Mouse (Mus musculus) stomach, postnatal 0 days (tissue): ENCODE data around the gene Cgref1.

Source experiments
- CTCF ChIP-seq: IDR thresholded peaks from 2 replicates; pipeline ENCODE4 v1.5.1; 2016; ENCODE audit warnings: antibody characterized with exemption, low read depth, mild to moderate bottlenecking, moderate library complexity
- EP300 ChIP-seq: optimal IDR thresholded peaks from 2 replicates; pipeline ENCODE3; 2016; ENCODE audit warnings: antibody characterized with exemption

- no peak for TF ChIP-seq CTCF
- no peak for TF ChIP-seq EP300
Observed at GRCm38 (mm10) chr5:30944344-30944743, 1.0 kb downstream of the Cgref1 start.
